Mouse (Mus musculus) heart, embryonic 10.5 days (tissue): Measurements from ENCODE around the gene H2-K1. TPM values are rescaled to one million over a fixed set of nuclear protein-coding genes. Genes with fewer than 3 reads are reported as not detected.
"Not testable (repeated sequence)": the region's sequence is repeated elsewhere in the genome, so short reads cannot be mapped to it uniquely, and the experiment has no call there.

ENCODE experiments used
- DNase-seq: peaks from one replicate; pipeline ENCODE4 v3.0.0-alpha.2; 2017; ENCODE audit warnings: low spot score
- H3K27ac ChIP-seq: fragments of 300-500 bp; sonication (generic); 2 replicates; pipeline ENCODE4 v1.5.1; 2016; ENCODE audit warnings: mild to moderate bottlenecking
- H3K27me3 ChIP-seq: fragments of 300-500 bp; sonication (generic); 2 replicates; pipeline ENCODE4 v1.6.1; 2016; ENCODE audit warnings: mild to moderate bottlenecking; ENCODE audit not compliant: poor library complexity, insufficient read depth, severe bottlenecking
- H3K36me3 ChIP-seq: fragments of 300-500 bp; sonication (generic); 2 replicates; pipeline ENCODE4 v1.6.1; 2016; ENCODE audit warnings: mild to moderate bottlenecking, moderate library complexity
- H3K4me1 ChIP-seq: fragments of 300-500 bp; sonication (generic); 2 replicates; pipeline ENCODE4 v1.6.1; 2016; ENCODE audit warnings: mild to moderate bottlenecking
- H3K4me3 ChIP-seq: fragments of 300-500 bp; sonication (generic); 2 replicates; pipeline ENCODE4 v1.5.1; 2016; ENCODE audit warnings: mild to moderate bottlenecking, moderate library complexity
- H3K9me3 ChIP-seq: fragments of 300-500 bp; sonication (generic); 2 replicates; pipeline ENCODE4 v1.6.1; 2016; ENCODE audit warnings: mild to moderate bottlenecking, moderate library complexity
- WGBS: fragments of 180-500 bp; shearing (Covaris S2); methylation state at CpG from one replicate; pipeline ENCODE4 v1.1.7; 2016; 5-methylcytosine and 5-hydroxymethylcytosine counted together
- polyA plus RNA-seq: library from polyadenylated mRNA; unstranded; fragments of >200 nt; fragmentation: Nextera tagmentation; extraction: Ambion mirVana; gene quantifications from 2 replicates; pipeline ENCODE4 v1.2.1, GENCODE M21; 2016

Gene H2-K1
- polyA plus RNA-seq, 1 experiment from 2014 or later: 16.2 TPM

DNA sequence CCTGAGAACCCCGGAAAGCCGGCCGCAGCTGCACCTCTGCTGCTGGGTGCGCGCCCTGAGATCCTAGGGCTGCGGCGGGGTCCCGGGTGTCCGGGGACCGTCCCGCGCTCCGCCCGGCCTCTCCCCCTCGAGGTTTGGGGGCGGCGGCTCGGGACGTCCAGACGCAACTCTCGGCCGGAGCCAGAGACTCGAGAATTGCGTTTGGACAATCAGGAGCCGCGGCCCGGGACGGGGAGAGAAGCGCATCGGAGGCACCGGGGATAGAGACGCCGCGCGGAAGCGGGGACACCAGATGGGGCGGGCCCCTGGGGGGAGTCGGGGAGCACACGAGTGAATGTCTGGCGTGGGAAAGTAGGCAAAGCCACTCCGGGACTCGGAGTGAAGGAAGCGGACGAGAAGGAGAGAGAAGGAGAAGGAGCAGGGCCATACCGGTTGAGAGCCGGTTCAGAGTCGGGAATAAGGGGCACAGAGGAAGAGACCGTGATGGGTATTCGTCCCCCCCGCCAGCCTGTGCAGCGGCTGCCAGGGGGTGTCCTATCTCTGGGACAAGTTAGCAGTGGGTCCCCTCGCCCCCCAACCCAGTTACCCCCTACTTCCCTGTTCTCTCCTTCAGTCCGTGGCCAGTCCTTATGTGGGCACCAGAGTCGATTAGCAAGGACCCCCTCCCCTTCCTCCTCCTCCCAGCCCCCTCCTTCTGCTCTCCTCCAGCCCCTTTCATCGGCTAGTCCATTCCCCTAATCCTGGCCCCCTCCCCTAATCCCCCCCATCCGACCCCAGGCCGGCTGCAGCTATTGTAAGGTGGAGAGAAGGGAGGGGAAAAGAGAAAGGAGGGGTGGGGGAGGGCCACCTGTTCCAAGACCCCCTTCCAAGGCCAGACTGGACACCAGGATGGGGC is 25.0 kb upstream of the H2-K1 start:
- H3K4me3 ChIP-seq: peak overlapping the region; percentile 90
- peaks cover 68% of the 10 kb centered on the region for H3K4me1 ChIP-seq
- DNase-seq: peak; percentile 75
- H3K27ac ChIP-seq: peak overlapping the region; percentile 99
- under 1% methylated on average over 56 of the region's 57 CpGs for WGBS
- H3K9me3 ChIP-seq: no peaks in the 10 kb centered on the region; the same call in 1 of the 2 replicates
- H3K36me3 ChIP-seq: peaks cover 51% of the 10 kb centered on the region
- no peaks in the 10 kb centered on the region for H3K27me3 ChIP-seq

DNA sequence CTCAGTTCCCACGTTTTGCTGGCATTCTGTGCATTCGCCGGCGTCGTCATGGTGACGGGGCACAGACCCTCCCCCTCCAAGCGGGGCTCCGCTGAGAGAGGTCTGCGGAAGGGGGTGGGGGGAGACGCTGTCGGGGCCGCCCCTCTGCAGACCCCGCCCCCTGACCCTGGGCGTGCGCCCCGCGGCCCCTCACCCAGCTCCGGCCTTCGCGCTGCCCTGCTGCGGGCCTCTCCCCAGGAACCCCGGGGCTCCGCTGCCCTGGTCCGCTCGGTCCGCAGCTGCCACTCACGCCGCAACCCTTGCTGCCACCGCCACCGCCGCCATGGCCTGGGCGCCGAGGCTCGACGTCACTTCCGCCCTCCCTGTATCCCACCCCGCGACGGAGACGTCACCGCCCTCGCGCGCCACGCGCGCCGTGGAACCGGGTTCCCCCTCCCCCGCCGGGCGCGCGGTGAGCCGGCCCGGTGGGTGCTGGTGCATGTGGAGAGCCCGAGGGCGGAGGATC is 24.2 kb upstream of the H2-K1 start, which contains the start of gene Ring1:
TSS of gene Ring1 (minus strand) at position 364 of the 505 bp plus-strand sequence.
- DNase-seq: peak; percentile 92
- no peaks in the 10 kb centered on the region for H3K27me3 ChIP-seq
- peak within 1 kb of the TSS; percentile 99 for H3K27ac ChIP-seq
- 2% methylated on average over 56 of the region's 58 CpGs for WGBS
- peak within 1 kb of the TSS; percentile 90 for H3K4me3 ChIP-seq
- H3K9me3 ChIP-seq: peaks cover 3% of the 10 kb centered on the region; the same call in 1 of the 2 replicates
- peaks cover 61% of the 10 kb centered on the region for H3K4me1 ChIP-seq
- H3K36me3 ChIP-seq: peaks cover 43% of the 10 kb centered on the region

DNA sequence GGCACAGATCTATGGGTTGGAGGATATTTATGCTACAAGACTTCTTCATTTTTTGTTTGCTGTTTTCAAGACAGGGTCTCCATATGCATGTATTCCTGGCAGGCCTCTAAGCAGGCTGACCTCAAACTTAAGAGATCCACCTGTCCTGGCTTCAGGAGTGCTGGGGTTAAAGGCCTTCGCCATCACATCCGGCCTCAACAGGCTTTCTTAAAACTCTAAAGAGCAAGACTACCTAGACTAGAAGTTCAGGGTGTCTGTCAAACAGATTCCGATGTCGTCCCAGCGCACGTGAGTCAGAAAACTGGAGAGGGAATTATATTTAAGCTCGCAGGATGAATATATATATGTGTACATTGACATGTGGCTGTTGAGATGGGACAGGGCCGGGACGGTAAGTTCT is 23.5 kb upstream of the H2-K1 start:
- Histone ChIP-seq H3K4me1 (peaks cover 54% of the 10 kb centered on the region), H3K36me3 (peaks cover 36% of the 10 kb centered on the region), H3K4me3 (peak overlapping the region; percentile 90), H3K27me3 (no peaks in the 10 kb centered on the region), H3K9me3 (peaks cover 6% of the 10 kb centered on the region; the same call in 1 of the 2 replicates), H3K27ac (peak overlapping the region; percentile 99; the same call in 1 of the 2 replicates)
- WGBS: 66% methylated on average over 9 of the region's 9 CpGs
- DNase-seq: peak; percentile 71

DNA sequence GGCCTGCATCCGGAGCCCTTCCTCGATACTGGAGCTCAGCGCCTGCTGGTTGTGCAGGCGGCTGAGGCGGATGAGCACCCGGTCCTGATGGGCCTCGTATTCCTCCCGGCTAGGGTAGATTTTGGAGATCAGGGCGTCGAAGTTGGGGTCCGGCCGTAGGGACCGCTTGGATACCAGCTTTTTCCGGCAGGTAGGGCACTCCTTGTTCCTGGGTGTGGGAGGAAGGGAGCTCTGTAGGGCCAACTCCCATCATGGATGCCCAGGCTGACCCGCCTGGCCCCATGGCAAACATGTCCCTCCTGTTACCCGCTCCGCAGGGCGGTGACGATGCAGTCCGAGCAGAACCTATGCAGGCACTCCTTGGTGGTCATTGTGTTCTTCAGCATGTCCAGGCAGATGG is 22.8 kb upstream of the H2-K1 start:
- DNase-seq: no peak
- H3K4me1 ChIP-seq: peaks cover 47% of the 10 kb centered on the region
- WGBS: 94% methylated on average over 20 of the region's 20 CpGs
- H3K27me3 ChIP-seq: no peaks in the 10 kb centered on the region
- peaks cover 30% of the 10 kb centered on the region for H3K36me3 ChIP-seq
- peaks cover 6% of the 10 kb centered on the region; the same call in 1 of the 2 replicates for H3K9me3 ChIP-seq
- H3K4me3 ChIP-seq: 0 out of 2 replicates have a peak overlapping the region, but pooled peaks have one; percentile 90
- H3K27ac ChIP-seq: no peak overlapping the region

DNA sequence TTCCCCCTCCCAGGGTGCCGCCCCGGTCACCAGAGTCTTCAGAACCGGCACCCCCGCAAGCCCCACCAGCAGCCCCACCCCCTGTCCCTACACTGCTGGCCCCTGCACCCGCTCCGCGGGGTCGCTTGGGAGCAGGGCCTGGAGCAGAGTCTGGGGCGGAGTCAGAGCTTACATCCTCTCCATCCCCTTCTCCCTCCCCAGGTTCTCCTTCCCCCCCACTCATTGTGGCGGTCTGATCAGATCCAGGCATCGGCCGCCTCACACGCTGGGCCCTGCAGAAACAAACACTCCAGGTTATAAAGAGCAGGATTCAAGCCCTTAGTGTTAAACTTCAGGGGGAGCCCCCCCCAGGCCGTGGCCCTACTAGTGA is 22.3 kb upstream of the H2-K1 start:
- Histone ChIP-seq H3K9me3 (peaks cover 6% of the 10 kb centered on the region; the same call in 1 of the 2 replicates), H3K36me3 (peaks cover 28% of the 10 kb centered on the region), H3K27ac (no peak overlapping the region), H3K4me1 (peaks cover 41% of the 10 kb centered on the region), H3K4me3 (0 out of 2 replicates have a peak overlapping the region, but pooled peaks have one; percentile 90), H3K27me3 (no peaks in the 10 kb centered on the region)
- peak; percentile 72 for DNase-seq
- 89% methylated on average over 14 of the region's 14 CpGs for WGBS

DNA sequence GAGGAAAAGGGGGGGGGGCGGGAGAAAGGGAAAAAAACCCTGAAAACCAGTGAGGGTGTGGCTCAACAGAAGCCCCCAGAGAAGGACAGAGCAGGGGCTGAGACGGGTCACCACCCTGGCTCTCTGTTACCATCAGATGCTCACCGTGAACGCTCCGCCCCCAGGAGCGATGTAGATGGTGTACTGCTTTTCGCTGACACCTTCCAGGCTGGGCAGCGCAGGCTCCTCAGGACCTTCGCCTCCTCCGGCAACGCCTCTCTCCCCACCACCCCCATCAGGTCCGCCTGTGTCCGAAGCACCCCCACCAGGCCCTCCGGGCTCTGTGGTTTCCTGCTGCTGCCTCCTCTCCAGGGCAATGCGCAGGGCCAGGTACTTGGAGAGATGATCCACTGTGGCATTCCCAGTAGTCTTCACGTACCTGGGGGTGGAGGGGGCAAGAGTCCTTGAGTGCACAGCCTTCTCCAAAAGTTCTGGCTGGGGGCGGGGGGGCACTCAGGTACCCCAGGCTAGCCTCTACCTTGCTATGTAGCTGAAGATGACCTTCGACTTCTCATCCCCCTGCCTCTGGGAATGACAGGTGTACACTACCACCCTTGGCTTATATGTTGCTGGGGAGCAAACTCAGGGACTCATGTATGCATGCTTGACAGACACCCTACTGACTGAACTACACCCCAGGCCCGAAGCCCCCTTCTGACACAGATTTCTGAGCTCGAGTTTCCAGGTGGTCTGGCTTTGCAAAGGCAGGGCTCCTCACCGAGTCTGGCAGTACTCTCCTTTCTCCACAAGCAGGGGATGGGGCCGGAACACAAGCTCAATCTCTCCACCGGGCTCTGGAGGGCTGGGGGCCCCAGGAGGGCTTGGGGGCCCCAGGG is 21.6 kb upstream of the H2-K1 start:
- Histone ChIP-seq H3K27me3 (no peaks in the 10 kb centered on the region), H3K4me1 (peaks cover 35% of the 10 kb centered on the region), H3K9me3 (peaks cover 6% of the 10 kb centered on the region; the same call in 1 of the 2 replicates), H3K36me3 (peaks cover 28% of the 10 kb centered on the region), H3K4me3 (no peak overlapping the region), H3K27ac (no peak overlapping the region)
- 90% methylated on average over 22 of the region's 23 CpGs for WGBS
- peak; percentile 68 for DNase-seq

DNA sequence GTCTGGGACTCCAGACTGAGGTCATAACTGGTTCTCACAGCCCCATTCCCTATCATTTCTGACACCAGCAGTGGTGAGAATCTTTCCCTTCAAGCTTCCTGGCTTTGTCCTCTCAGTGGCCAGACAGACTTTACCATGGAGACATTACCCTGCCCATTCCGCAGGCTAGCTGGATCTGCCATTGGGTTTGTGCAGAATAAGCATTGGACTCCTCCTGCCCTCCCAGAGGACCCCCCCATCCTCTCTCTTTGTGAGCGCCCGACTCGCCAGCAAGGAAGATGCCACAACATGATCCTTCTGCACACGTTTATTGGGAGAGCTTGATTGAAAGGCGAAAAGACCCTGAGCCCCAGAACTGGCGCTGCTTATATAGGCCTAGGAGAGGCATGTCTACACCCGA is 13.3 kb upstream of the H2-K1 start:
- Histone ChIP-seq H3K4me3 (no peak overlapping the region), H3K9me3 (no peaks in the 10 kb centered on the region), H3K27ac (no peak overlapping the region), H3K27me3 (no peaks in the 10 kb centered on the region), H3K36me3 (no peaks in the 10 kb centered on the region), H3K4me1 (no peaks in the 10 kb centered on the region)
- 90% methylated on average over 8 of the region's 8 CpGs for WGBS
- DNase-seq: peak; percentile 63

DNA sequence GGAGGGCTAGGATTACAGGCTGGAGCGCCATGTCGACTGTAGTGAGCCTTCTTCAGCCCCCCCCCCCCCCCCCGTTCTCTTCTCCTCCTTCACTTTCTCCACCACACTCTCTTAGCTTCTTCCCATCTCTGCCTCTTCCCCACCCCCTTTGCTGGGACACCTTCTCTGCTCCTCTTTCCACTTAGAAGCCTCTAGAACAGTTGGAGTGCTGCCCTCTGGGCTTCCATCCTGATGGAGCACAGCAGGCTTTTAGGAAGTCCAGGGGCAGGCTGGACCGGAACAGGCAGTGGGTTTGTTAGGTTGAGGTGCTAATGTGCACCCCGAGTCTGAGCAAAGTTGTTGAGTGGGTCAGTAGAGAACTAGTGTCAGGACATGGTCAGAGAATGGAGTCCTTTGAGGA is 10.0 kb upstream of the H2-K1 start:
- peak; percentile 67 for DNase-seq
- H3K27me3 ChIP-seq: no peaks in the 10 kb centered on the region
- no peaks in the 10 kb centered on the region for H3K9me3 ChIP-seq
- WGBS: 59% methylated on average over 5 of the region's 5 CpGs
- H3K27ac ChIP-seq: no peak overlapping the region
- no peaks in the 10 kb centered on the region for H3K4me1 ChIP-seq
- no peaks in the 10 kb centered on the region for H3K36me3 ChIP-seq
- no peak overlapping the region for H3K4me3 ChIP-seq

DNA sequence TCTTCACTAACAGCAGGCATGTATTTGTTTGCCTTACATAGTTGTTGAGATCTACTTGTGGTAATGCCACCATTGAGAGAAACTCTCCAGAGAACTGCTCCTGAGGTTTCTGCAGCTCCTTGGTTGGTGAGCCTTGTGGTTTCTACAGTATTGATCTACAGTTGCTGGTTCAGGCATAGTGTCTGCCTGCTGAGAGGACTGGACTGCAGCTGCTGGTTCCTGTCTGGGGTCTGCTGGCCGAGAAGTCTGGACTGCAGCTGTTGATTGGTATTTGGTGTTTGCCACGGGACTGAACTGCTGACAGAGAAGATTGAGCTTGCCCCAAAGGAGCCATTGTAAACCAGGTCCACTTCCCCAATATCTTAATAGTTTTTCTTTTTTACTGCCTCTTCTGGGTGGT is 6.4 kb upstream of the H2-K1 start:
- 54% methylated on average over 2 of the region's 2 CpGs for WGBS
- Histone ChIP-seq H3K4me1 (no peaks in the 10 kb centered on the region), H3K4me3 (no peak overlapping the region), H3K27ac (no peak overlapping the region), H3K9me3 (no peaks in the 10 kb centered on the region), H3K27me3 (peaks cover 8% of the 10 kb centered on the region), H3K36me3 (no peaks in the 10 kb centered on the region)
- DNase-seq: peak; percentile 63

DNA sequence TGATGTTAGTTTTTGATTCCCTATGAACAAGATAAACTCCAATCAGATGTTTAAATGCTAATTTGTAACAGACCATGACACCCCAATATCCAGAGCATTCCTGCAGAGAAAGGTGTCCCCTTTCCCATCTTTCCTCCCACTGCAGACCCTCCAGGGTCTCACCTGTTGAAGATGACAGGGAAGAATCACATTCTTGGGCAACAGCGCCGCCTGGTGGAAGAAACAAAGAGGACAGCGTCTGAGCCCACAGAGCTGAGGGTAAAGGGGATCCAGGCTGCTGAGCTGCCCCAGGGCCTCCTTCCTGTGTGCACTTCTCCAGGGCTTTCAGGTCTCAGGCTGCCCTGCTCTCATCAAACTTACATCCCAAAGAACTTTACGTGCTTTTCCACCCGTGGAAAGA is 3.3 kb upstream of the H2-K1 start:
- Histone ChIP-seq H3K27me3 (peaks cover 39% of the 10 kb centered on the region), H3K27ac (no peak overlapping the region), H3K36me3 (no peaks in the 10 kb centered on the region), H3K4me3 (no peak overlapping the region), H3K4me1 (peaks cover 11% of the 10 kb centered on the region), H3K9me3 (no peaks in the 10 kb centered on the region)
- 2% methylated on average over 5 of the region's 5 CpGs for whole genome bisulfite sequencing
- peak; percentile 73 for DNase-seq

DNA sequence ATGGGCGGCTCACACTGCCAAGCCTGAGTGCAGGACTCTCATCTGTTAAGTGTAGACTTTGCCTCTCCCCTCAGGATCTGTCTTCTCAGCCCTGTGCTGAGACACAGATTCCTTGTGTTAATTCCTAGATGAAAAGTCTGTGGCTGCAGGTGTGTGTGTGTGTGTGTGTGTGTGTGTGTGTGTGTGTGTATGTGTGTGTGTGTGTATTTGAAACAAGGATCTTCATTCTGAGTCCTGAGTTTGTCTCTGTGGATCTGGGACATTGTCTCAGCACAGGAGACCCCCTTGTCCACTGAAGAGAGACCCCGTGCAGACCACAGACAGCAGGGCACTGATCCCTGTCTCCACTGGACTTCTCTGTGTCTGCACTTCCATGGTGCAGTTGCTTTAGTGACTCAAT is 649 bp upstream of the H2-K1 start:
- WGBS: 58% methylated on average over 2 of the region's 2 CpGs
- peak; percentile 64 for DNase-seq
- not testable (repeated sequence) for H3K27ac ChIP-seq, H3K4me3 ChIP-seq, H3K36me3 ChIP-seq, H3K9me3 ChIP-seq
- Histone ChIP-seq H3K4me1 (peaks cover 11% of the 10 kb centered on the region), H3K27me3 (peaks cover 60% of the 10 kb centered on the region)

DNA sequence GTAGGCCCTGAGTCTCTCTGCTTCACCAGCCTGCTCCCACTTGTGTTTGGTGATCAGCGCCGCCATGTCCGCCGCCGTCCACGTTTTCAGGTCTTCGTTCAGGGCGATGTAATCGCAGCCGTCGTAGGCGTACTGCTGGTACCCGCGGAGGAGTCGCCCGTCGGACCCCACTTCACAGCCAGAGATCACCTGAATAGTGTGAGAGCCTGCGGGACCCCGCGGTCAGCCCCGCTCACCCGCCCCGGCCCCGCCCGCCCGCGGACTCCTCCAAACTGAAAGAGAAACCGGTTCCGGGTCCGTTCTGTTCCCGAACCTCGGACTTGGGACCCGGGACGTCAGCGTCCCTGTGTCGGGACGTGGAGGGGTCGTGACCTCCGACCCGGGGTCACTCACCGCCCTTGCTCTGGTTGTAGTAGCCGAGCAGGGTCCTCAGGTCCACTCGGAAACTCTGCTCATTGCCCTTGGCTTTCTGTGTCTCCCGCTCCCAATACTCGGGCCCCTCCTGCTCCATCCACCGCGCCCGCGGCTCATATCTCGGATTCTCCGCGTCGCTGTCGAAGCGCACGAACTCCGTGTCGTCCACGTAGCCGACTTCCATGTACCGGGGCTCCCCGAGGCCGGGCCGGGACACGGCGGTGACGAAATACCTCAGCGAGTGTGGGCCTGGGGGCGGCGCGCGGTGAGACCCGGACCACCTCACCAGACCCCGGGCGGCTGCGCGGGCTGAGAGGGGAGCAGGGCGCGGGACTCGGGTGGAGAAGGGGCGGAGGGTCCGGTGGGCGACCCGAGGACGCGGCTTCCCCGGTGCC is 602 bp downstream of the H2-K1 start:
- Histone ChIP-seq H3K9me3 (no peaks in the 10 kb centered on the region), H3K27me3 (peaks cover 60% of the 10 kb centered on the region), H3K36me3 (no peaks in the 10 kb centered on the region), H3K27ac (peak overlapping the region; percentile 62; the same call in 1 of the 2 replicates), H3K4me1 (peaks cover 11% of the 10 kb centered on the region), H3K4me3 (peak overlapping the region; percentile 71)
- WGBS: 2% methylated on average over 87 of the region's 87 CpGs
- peak; percentile 74 for DNase-seq
